Mouse (Mus musculus) erythroblast, embryonic 14.5 days (primary cell): Measurements from ENCODE around the gene Il11. TPM values are rescaled to one million over a fixed set of nuclear protein-coding genes. Genes with fewer than 3 reads are reported as not detected.

Experiments
- H3K27me3 ChIP-seq: 2 replicates; pipeline ENCODE4 v1.6.1; 2012; ENCODE audit warnings: inconsistent platforms; ENCODE audit not compliant: control insufficient read depth
- H3K36me3 ChIP-seq: 2 replicates; pipeline ENCODE4 v1.6.1; 2012; ENCODE audit warnings: mild to moderate bottlenecking, inconsistent platforms; ENCODE audit not compliant: control insufficient read depth
- H3K4me1 ChIP-seq: 2 replicates; pipeline ENCODE4 v1.6.1; 2012; ENCODE audit warnings: inconsistent platforms; ENCODE audit not compliant: control insufficient read depth
- H3K4me3 ChIP-seq: replicated peaks from 2 replicates; pipeline ENCODE3; 2012; ENCODE audit warnings: moderate library complexity, mild to moderate bottlenecking, inconsistent platforms
- H3K9me3 ChIP-seq: 2 replicates; pipeline ENCODE4 v1.6.1; 2012; ENCODE audit warnings: low read length, inconsistent platforms, mixed read lengths; ENCODE audit not compliant: control insufficient read depth
- GATA1 ChIP-seq: IDR thresholded peaks from 2 replicates; pipeline ENCODE4 v1.6.1; 2012; ENCODE audit warnings: low read length, inconsistent platforms, mixed read lengths
- TAL1 ChIP-seq: IDR thresholded peaks from 3 replicates; pipeline ENCODE4 v1.6.1; 2012; ENCODE audit warnings: low read length, inconsistent platforms, mixed read lengths
- polyA plus RNA-seq: library from polyadenylated mRNA; stranded (reverse); fragments of >175 nt; gene quantifications from 2 replicates; pipeline ENCODE4 v1.2.3, GENCODE M21; 2012

Il11 gene
- polyA plus RNA-seq, 1 experiment: not detected

GRCm38 (mm10) chr7:4732968-4733392 is 49.7 kb downstream of the Il11 start:
- Histone ChIP-seq H3K4me3 (no peak overlapping the region), H3K9me3 (no peaks in the 10 kb centered on the region), H3K36me3 (no peaks in the 10 kb centered on the region), H3K27me3 (no peaks in the 10 kb centered on the region), H3K4me1 (peaks cover 27% of the 10 kb centered on the region)
- TF ChIP-seq GATA1 (peak; percentile 34; the same call in 1 of the 2 replicates), TAL1 (no peak)

GRCm38 (mm10) chr7:4731090-4731489 is 51.6 kb downstream of the Il11 start:
- TF ChIP-seq TAL1 (no peak), GATA1 (no peak)
- H3K9me3 ChIP-seq: no peaks in the 10 kb centered on the region
- H3K4me3 ChIP-seq: no peak overlapping the region
- peaks cover 25% of the 10 kb centered on the region for H3K4me1 ChIP-seq
- H3K36me3 ChIP-seq: no peaks in the 10 kb centered on the region
- H3K27me3 ChIP-seq: no peaks in the 10 kb centered on the region

GRCm38 (mm10) chr7:4725169-4725568 is 57.5 kb downstream of the Il11 start, which contains the start of gene Tmem150b:
Gene Tmem150b (minus strand): TSS chr7:4725249.
- Histone ChIP-seq H3K4me3 (no peak within 1 kb of the TSS), H3K9me3 (no peaks in the 10 kb centered on the region), H3K27me3 (peaks cover 13% of the 10 kb centered on the region), H3K36me3 (no peaks in the 10 kb centered on the region), H3K4me1 (no peaks in the 10 kb centered on the region; the same call in 1 of the 2 replicates)
- TF ChIP-seq TAL1 (no peak), GATA1 (no peak)

GRCm38 (mm10) chr7:4724359-4724758 is 58.3 kb downstream of the Il11 start:
- no peaks in the 10 kb centered on the region; the same call in 1 of the 2 replicates for H3K4me1 ChIP-seq
- no peaks in the 10 kb centered on the region for H3K9me3 ChIP-seq
- no peak for TF ChIP-seq GATA1
- no peak for TF ChIP-seq TAL1
- H3K27me3 ChIP-seq: peaks cover 13% of the 10 kb centered on the region
- H3K36me3 ChIP-seq: no peaks in the 10 kb centered on the region
- H3K4me3 ChIP-seq: no peak overlapping the region

- TF ChIP-seq GATA1: no peak
- Histone ChIP-seq H3K4me1 (no peaks in the 10 kb centered on the region; the same call in 1 of the 2 replicates), H3K9me3 (no peaks in the 10 kb centered on the region), H3K36me3 (no peaks in the 10 kb centered on the region), H3K27me3 (peaks cover 13% of the 10 kb centered on the region), H3K4me3 (peak overlapping the region; percentile 25)
Measured at GRCm38 (mm10) chr7:4723508-4723907, 59.2 kb downstream of the Il11 start.

Other genes with a start within 250 kb of the Il11 start
- gene Syt5, start 235.3 kb downstream of the Il11 start, polyA plus RNA-seq: 0.38 and 0.50 TPM in 2 replicates
- not detected in 2 replicates for gene Ptprh, start 178.8 kb downstream of the Il11 start, polyA plus RNA-seq
- 2.3 and 2.7 TPM in 2 replicates for gene Tmem86b, start 151.4 kb downstream of the Il11 start, polyA plus RNA-seq
- 23.5 and 30.2 TPM in 2 replicates for gene Ppp6r1, start 123.8 kb downstream of the Il11 start, polyA plus RNA-seq
- 12.9 and 13.0 TPM in 2 replicates for gene Hspbp1, start 97.8 kb downstream of the Il11 start, polyA plus RNA-seq
- 0.01 TPM in 1 of 2 replicates, not detected in the other for gene Brsk1, start 92.3 kb downstream of the Il11 start, polyA plus RNA-seq
- gene Tmem150b, start 57.6 kb downstream of the Il11 start, polyA plus RNA-seq: not detected in 2 replicates
- 67.3 and 67.8 TPM in 2 replicates for gene Kmt5c, start 42.7 kb downstream of the Il11 start, polyA plus RNA-seq
- 25.4 and 26.4 TPM in 2 replicates for gene Cox6b2, start 29.8 kb downstream of the Il11 start, polyA plus RNA-seq
- not detected in 2 replicates for gene Fam71e2, start 11.6 kb downstream of the Il11 start, polyA plus RNA-seq
- not detected in 2 replicates for gene Tmem190, start 78 bp upstream of the Il11 start, polyA plus RNA-seq
- gene Tmem238, start 6.8 kb upstream of the Il11 start, polyA plus RNA-seq: 6.1 and 6.2 TPM in 2 replicates
- gene Rpl28, start 10.0 kb upstream of the Il11 start, polyA plus RNA-seq: 1,289 and 1,793 TPM in 2 replicates
- 142 and 163 TPM in 2 replicates for gene Ube2s, start 29.7 kb upstream of the Il11 start, polyA plus RNA-seq
- not detected in 2 replicates for gene Shisa7, start 61.8 kb upstream of the Il11 start, polyA plus RNA-seq
- gene Isoc2b, start 87.4 kb upstream of the Il11 start, polyA plus RNA-seq: 0.15 TPM in 1 of 2 replicates, not detected in the other
- 1.3 and 2.4 TPM in 2 replicates for gene Isoc2a, start 94.3 kb upstream of the Il11 start, polyA plus RNA-seq
- gene Gm36210, start 123.7 kb upstream of the Il11 start, polyA plus RNA-seq: 0.05 TPM in 1 of 2 replicates, not detected in the other
- 8.5 and 8.9 TPM in 2 replicates for gene Zfp628, start 132.4 kb upstream of the Il11 start, polyA plus RNA-seq
- 0.38 and 0.51 TPM in 2 replicates for gene Nat14, start 139.2 kb upstream of the Il11 start, polyA plus RNA-seq
- not detected in 2 replicates for gene Ssc5d, start 142.9 kb upstream of the Il11 start, polyA plus RNA-seq
- not detected in 2 replicates for gene Sbk2, start 181.5 kb upstream of the Il11 start, polyA plus RNA-seq
- gene Sbk3, start 188.3 kb upstream of the Il11 start, polyA plus RNA-seq: not detected in 2 replicates
- 0.15 and 0.37 TPM in 2 replicates for gene Zfp579, start 213.3 kb upstream of the Il11 start, polyA plus RNA-seq
- gene Zfp524, start 231.6 kb upstream of the Il11 start, polyA plus RNA-seq: 6.2 and 8.1 TPM in 2 replicates
- gene Fiz1, start 231.8 kb upstream of the Il11 start, polyA plus RNA-seq: 3.5 and 6.0 TPM in 2 replicates
- not detected in 2 replicates for gene Gm44973, start 232.6 kb upstream of the Il11 start, polyA plus RNA-seq
- gene Zfp865, start 237.5 kb upstream of the Il11 start, polyA plus RNA-seq: 1.7 and 1.8 TPM in 2 replicates
- gene Ccdc106, start 237.7 kb upstream of the Il11 start, polyA plus RNA-seq: 0.06 TPM in 1 of 2 replicates, not detected in the other